Mouse (Mus musculus): ENCODE results near the gene Rtkn.
A peak's percentile ranks its signal among the peaks of the same experiment; 100 is the strongest.
"Not testable (repeated sequence)": the region's sequence is repeated elsewhere in the genome, so short reads cannot be mapped to it uniquely, and the experiment has no call there.

Gene Rtkn

GRCm38 (mm10) chr6:83138056-83138455 lies 2.8 kb downstream of the Rtkn start:
- no peak for DNase-seq (ENCODE audit: low spot score in 2 of 2)

DNA sequence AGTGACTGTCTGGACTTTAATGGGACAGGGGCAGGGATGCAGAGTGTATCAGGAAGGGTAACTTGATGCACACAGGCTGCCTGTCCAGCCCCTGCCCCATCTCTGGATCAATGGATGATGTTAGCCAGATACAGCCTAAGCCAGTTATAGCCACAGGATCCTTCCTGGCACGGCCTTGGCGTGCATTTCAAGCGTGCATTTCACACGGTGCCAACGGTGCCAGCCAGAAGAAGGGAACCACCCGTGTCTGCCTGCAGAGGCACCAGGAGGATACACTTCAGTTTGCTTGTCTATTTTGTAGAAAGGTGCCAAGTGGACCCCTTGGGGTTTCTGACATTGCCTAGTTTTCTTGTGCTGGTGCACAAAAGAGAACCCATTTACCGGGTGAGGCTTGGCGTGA lies 4.8 kb downstream of the Rtkn start:
- DNase-seq (ENCODE audit: low spot score in 2 of 2): no peak

DNA sequence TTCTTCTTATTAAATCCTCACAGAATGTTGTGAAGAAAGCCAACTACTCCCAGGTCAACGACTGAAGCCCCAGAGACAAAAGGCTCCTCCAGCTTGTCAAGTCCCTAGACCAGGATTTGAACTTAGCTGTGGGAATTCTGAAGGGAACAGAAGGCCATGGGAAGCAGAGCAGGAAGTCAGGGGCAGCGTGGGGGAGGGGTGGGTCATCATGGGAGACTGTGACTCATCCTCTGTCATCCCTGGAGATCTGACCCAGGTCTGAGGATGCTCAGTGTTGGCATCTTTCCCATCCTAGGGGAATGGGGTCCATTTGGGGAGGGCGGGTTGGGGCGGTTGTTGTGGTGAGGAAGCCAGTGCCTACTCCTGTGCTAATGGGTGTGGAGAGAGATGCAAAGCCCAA lies 6.4 kb downstream of the Rtkn start:
- no peak for DNase-seq (ENCODE audit: low spot score in 2 of 2)

DNA sequence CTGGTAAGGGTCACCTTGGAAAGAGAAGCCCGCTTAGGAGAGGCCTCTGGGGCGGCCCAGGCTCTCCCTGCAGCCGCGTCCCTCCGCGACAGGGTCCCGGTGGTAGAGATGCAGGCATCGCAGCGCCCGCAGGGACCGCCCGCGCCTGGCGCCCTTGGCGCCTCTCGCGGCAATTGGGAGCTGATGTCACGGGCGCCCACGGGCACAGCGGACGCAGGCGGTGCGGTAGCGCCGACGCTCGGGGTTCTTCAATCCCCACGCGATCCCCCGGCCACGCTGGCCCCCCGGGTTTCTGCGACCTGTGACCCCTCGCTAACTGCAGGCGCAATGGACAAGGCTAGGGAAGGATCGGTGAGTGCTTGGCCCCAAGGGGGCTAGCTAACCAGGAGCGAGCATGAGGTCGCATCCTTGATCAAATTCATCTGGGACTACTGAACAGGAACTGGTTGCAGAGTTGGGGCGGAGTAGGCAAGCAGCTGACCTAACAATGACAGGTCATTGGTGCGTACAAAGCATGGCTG lies 7.0 kb downstream of the Rtkn start:
- DNase-seq (ENCODE audit: low spot score in 2 of 2): no peak

- peak in 1 of 2 experiments; percentile 46 for DNase-seq (ENCODE audit: low spot score in 2 of 2)
Measured at GRCm38 (mm10) chr6:83142886-83143285, 7.6 kb downstream of the Rtkn start.

DNA sequence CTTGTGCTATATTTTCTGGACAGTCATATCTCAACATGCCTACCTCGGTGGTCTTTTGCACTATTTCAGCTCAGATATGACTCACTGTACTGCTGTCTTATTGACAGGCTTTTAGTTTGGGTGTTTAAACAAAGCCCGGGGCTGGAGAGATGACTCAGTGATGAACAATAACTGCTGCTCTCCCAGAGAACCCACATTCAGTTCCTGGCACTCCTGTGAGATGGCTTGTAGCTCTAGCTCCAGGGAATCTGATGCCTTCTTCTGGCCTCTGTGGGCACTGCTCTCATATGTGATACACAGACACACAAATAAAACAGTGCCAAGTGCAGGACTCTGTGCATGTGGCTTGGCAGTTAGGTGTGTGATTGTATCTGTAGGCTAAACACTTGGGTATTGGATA lies 9.9 kb downstream of the Rtkn start:
- DNase-seq (ENCODE audit: low spot score in 2 of 2): no peak

GRCm38 (mm10) chr6:83145805-83146204 lies 10.5 kb downstream of the Rtkn start:
- no peak for DNase-seq (ENCODE audit: low spot score in 2 of 2)

DNA sequence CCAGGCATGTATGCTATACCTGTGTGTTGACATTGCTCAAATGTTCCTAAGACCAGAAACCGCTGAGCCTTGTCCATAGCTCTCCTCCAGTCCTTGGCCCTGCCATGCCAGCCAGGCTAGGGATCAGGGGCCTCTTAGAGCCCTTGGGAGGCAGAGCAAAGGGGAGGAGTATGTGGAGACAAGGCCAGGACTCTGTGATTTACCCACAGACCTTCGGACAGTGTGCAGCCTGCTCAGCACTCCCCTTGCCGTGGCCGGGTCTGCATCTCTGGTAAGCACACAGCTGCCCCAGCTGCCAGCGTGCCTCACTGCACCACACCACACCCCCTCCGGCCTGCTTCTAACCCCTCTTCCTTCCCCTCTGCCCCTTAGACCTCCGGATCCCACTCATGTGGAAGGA lies 12.0 kb downstream of the Rtkn start:
- no peak for DNase-seq (ENCODE audit: low spot score in 2 of 2)

GRCm38 (mm10) chr6:83151721-83152120 lies 16.5 kb downstream of the Rtkn start:
- DNase-seq (ENCODE audit: low spot score in 2 of 2): no peak

- DNase-seq (ENCODE audit: low spot score in 2 of 2): no peak
Measured at GRCm38 (mm10) chr6:83153038-83153437, 17.8 kb downstream of the Rtkn start.

GRCm38 (mm10) chr6:83153485-83153884 lies 18.2 kb downstream of the Rtkn start:
- no peak for DNase-seq (ENCODE audit: low spot score in 2 of 2)

DNA sequence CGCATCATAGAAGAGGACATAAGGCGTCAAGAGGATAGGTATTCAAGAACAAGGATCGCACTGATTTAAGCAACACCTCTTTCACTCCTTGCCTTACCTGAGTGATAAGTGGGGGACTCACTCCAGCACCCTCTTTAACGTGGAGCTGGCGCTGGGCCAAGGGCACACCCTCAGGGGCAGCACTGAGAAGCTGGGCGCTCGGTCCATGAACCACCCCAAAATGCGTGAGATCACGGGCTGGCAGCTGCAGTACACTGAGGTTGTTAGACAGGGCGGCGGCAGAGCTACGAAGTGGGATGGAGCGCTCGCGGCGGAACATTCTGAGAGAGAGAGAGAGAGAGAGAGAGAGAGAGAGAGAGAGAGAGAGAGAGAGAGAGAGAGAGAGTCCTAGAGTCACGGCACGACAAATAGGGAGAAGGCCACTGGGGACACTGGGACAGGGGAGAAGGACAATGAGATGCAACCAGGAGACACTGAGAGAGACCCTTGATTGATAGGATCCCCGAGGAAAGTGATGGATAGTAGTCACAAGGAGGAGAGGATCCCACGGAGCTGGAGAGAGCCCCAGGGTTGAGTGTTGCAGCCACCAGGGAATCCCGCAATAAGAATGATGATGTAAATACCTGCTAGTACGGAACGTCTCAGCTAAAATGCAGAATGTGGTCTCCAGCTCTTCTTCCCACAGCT lies 20.4 kb downstream of the Rtkn start:
- DNase-seq (ENCODE audit: low spot score in 2 of 2): no peak

- DNase-seq (ENCODE audit: low spot score in 2 of 2): peak in 1 of 2 experiments; percentile 44
Measured at GRCm38 (mm10) chr6:83156259-83156684, 21.0 kb downstream of the Rtkn start, which contains the start of the genes Wdr54 and 1700003E16Rik. Wdr54 (minus strand) TSS chr6:83156397. 1700003E16Rik (plus strand) TSS chr6:83156404.

DNA sequence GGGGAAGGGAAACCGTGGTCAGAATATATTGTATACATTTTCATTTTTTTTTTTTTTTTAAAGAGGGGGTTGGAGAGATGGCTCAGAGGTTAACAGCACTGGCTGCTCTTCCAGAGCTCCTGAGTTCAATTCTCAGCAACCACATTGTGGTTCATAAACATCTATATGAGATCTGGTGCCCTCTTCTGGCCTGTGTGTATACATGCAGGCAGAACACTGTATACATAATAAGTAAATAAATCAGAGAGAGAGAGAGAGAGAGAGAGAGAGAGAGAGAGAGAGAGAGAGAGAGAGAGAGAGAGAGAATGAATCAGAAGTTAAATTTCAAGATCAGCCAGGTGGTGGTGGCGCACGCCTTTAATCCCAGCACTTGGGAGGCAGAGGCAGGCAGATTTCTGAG lies 24.2 kb downstream of the Rtkn start:
- DNase-seq (ENCODE audit: low spot score in 2 of 2): not testable (repeated sequence)

DNA sequence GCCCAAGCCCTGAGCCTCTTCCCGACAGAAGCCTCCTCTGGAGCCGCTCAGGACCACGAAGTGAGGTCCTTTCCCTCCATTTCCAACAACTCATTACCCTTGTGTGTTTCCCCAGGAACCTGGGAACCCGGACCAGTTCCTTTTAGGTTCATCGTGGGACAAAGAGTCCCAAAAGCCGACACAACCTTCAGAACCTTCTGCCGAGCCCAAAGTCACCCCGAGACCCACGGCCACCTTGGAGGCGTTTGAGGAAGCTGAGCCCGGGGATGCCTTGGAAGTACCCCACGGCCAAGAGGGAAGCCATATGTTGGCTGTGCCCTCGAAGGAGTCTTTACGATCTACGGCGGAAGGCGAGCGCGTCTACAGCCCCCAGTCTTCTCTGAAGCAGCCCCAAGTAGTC lies 26.2 kb downstream of the Rtkn start:
- no peak for DNase-seq (ENCODE audit: low spot score in 2 of 2)

DNA sequence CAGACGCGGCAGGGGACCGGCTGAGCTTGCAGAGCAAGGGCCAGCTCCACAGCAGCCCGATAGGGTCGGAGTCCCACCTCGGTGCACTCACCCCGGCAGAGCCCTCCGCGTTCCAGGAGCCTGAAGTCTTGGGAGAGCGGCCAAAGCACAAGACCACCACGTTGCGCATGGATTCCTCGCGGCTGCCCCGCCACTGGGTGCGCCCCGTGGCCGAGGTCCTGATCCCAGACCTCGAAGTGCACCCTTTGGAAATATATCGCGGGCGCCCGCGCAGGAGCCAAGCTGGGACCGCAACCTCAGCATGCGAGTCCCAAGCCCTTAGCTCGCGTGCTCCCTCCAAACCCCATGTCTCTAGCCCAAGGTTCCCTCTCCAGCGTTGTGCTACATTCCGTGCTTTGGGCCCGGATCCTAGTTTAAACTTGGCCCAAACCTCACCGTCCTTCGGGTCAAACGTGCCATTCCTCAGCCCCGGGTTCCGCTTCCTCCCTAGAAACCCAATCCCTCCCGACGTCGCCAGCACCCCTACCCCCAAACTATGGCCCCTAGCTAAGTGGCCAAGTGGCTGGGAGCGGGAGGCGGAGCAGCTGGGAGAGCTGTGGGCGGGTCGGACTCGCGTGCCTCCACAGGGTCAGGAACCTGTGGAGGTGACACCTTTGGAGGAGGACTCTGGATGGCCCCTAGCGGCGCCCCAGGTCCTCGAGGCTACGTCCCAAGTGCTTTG lies 26.8 kb downstream of the Rtkn start:
- peak; percentile 46 to 54 for DNase-seq (ENCODE audit: low spot score in 2 of 2)

GRCm38 (mm10) chr6:83162701-83163100 lies 27.4 kb downstream of the Rtkn start:
- DNase-seq (ENCODE audit: low spot score in 2 of 2): peak; percentile 59

DNA sequence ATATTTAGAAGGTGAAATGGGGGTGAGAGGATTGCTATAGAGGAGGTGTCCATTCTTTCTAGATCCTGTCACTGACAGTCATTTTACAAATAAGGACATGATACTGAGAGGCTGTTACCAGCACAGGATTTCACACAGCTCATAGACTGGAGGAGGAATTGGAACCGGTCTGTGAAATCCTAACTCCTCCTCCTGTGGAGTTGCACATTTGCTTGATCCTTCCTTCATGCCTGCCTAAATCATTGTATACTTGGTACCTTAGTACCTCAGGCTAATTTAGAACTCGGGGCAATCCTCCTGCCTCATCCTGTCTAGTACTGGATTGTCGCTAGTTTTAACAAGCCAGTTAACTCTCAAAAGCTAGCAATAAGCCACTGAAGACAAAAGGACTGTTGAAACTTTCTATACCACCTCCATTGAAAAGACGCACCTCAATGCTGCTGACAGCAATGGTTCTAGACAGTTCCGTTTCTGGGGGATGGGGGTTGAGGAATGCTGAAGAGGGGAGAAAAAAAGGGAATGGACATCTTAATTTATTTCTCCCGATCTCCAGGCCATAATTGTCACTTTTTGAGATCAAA lies 29.9 kb downstream of the Rtkn start:
- DNase-seq (ENCODE audit: low spot score in 2 of 2): no peak

GRCm38 (mm10) chr6:83165607-83166242 lies 30.5 kb downstream of the Rtkn start, which contains the start of gene Dctn1:
Dctn1 (plus strand) TSS chr6:83165920.
- peak; percentile 91 to 94 for DNase-seq (ENCODE audit: low spot score in 2 of 2)

- no peak for DNase-seq (ENCODE audit: low spot score in 2 of 2)
Measured at GRCm38 (mm10) chr6:83166243-83166630, 31.0 kb downstream of the Rtkn start.

DNA sequence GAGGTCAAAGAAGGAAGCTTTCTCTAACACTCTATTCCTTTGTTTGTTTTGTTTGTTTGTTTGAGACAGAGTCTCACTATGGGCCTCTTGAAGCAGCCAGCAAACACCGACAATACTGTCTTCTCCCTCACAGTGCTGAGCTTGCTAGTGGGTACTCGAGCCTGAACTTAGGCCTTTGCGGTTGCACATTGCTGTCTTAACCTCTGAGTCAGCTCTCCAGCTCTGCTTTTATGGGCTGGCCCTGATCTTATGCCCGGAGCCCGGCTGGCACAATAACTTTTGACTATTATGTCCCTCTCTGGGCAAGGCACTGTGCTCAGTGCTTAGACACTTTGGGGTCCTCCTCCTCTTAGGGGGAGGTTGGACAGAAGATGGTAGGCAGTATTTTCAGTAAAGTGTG lies 34.6 kb downstream of the Rtkn start:
- DNase-seq (ENCODE audit: low spot score in 2 of 2): peak in 1 of 2 experiments; percentile 27

DNA sequence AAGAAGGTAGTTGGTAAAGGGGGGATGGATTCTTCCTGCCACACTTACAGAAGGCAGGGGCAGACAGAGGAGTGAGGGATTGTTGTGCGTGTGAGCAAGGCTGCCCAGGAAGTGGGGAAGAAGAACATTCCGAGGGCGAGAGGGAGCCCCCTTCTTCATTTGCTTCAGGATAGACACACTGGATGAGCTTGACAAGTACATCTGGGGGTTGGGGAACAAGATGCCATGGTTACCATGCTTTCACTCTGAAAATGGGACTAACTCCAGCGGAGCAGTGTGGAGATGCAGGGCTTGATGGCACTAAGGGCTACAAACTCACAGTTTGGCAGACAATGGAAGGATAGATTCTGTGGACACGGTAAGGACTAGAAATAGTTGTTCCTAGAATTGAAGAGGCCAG lies 35.8 kb downstream of the Rtkn start:
- no peak for DNase-seq (ENCODE audit: low spot score in 2 of 2)
